Mouse (Mus musculus) megakaryocyte, adult 5-6 weeks (primary cell): ENCODE results near the gene Adcy7. TPM values are rescaled to one million over a fixed set of nuclear protein-coding genes. Genes with fewer than 3 reads are reported as not detected.

ENCODE experiments used
- ATAC-seq: 2 replicates; pipeline ENCODE4 v1.8.0; 2016; ENCODE audit warnings: mild to moderate bottlenecking, inconsistent platforms; ENCODE audit not compliant: poor library complexity, severe bottlenecking
- total RNA-seq, 2 experiments: library from RNA; stranded (forward) in 1 of 2; stranded (reverse) in 1 of 2; fragments of 153-499, 151-499 nt in 1 of 2; fragments of 221-1000, 200-1000 nt in 1 of 2; gene quantifications; 2 replicates each; pipeline versions ENCODE4 v1.2.3 to v1.2.4; 2015 to 2017

Adcy7 gene
- total RNA-seq, 2 experiments from 2014 or later: 43.5 to 70.3 TPM

GRCm38 (mm10) chr8:88376836-88377582 lies 104.8 kb downstream of the Adcy7 start:
- no peak for ATAC-seq

Other genes with a start within 250 kb of the Adcy7 start
- gene Cnep1r1, start 153.6 kb upstream of the Adcy7 start, total RNA-seq (2015): 67.0 and 74.5 TPM in 2 replicates
- gene Cnep1r1, start 153.6 kb upstream of the Adcy7 start, total RNA-seq (2017): 13.8 and 17.6 TPM in 2 replicates
- 5.8 and 10.3 TPM in 2 replicates for gene Heatr3, start 134.5 kb upstream of the Adcy7 start, total RNA-seq (2015)
- gene Heatr3, start 134.5 kb upstream of the Adcy7 start, total RNA-seq (2017): 10.7 and 13.0 TPM in 2 replicates
- 30.2 and 40.9 TPM in 2 replicates for gene Tent4b, start 73.2 kb upstream of the Adcy7 start, total RNA-seq (2015)
- 36.6 and 40.6 TPM in 2 replicates for gene Tent4b, start 73.2 kb upstream of the Adcy7 start, total RNA-seq (2017)
- gene Brd7, start 89.8 kb downstream of the Adcy7 start, total RNA-seq (2015): 65.4 and 69.1 TPM in 2 replicates
- 61.5 and 62.7 TPM in 2 replicates for gene Brd7, start 89.8 kb downstream of the Adcy7 start, total RNA-seq (2017)
- not detected in 2 replicates for gene Nkd1, start 249.0 kb downstream of the Adcy7 start, total RNA-seq (2015)
- 0.07 TPM in 1 of 2 replicates, not detected in the other for gene Nkd1, start 249.0 kb downstream of the Adcy7 start, total RNA-seq (2017)